Mouse (Mus musculus): ENCODE data around the gene Drap1.

Drap1 gene

GRCm38 (mm10) chr19:5424782-5425741 is at the start of gene Drap1, which contains the start of gene AI837181:
TSS of gene Drap1 (minus strand) at chr19:5424979.
TSS of gene AI837181 (plus strand) at chr19:5425144.
- DNase-seq = peak; percentile 97

- DNase-seq = peak; percentile 89
Measured at GRCm38 (mm10) chr19:5473720-5474119, 48.9 kb upstream of the Drap1 start, which contains the start of gene Efemp2. TSS of gene Efemp2 (plus strand) at chr19:5473954.

- DNase-seq = no peak
Measured at GRCm38 (mm10) chr19:5472857-5473256, 48.1 kb upstream of the Drap1 start.

- no peak for DNase-seq
Measured at GRCm38 (mm10) chr19:5471846-5472245, 47.1 kb upstream of the Drap1 start.

GRCm38 (mm10) chr19:5468374-5468773 is 43.6 kb upstream of the Drap1 start, which contains the start of gene Ctsw:
TSS of gene Ctsw (minus strand) at chr19:5468507.
- no peak for DNase-seq

GRCm38 (mm10) chr19:5466916-5467500 is 42.2 kb upstream of the Drap1 start:
- DNase-seq = no peak

GRCm38 (mm10) chr19:5465037-5465436 is 40.3 kb upstream of the Drap1 start:
- no peak for DNase-seq

- peak; percentile 73 for DNase-seq
Measured at GRCm38 (mm10) chr19:5463791-5464562, 39.2 kb upstream of the Drap1 start.

- no peak for DNase-seq
Measured at GRCm38 (mm10) chr19:5463212-5463611, 38.4 kb upstream of the Drap1 start.

- no peak for DNase-seq
Measured at GRCm38 (mm10) chr19:5461411-5461810, 36.6 kb upstream of the Drap1 start.

- peak; percentile 87 for DNase-seq
Measured at GRCm38 (mm10) chr19:5460465-5460911, 35.7 kb upstream of the Drap1 start, which contains the start of gene Fibp. TSS of gene Fibp (plus strand) at chr19:5460615.

- DNase-seq = no peak
Measured at GRCm38 (mm10) chr19:5459896-5460295, 35.1 kb upstream of the Drap1 start.

GRCm38 (mm10) chr19:5459019-5459418 is 34.2 kb upstream of the Drap1 start:
- no peak for DNase-seq

GRCm38 (mm10) chr19:5457746-5458442 is 33.1 kb upstream of the Drap1 start, which contains the start of gene Ccdc85b:
TSS of gene Ccdc85b (minus strand) at chr19:5457894.
- DNase-seq = peak; percentile 50

GRCm38 (mm10) chr19:5456922-5457745 is 32.4 kb upstream of the Drap1 start:
- DNase-seq = peak; percentile 96

- DNase-seq = peak; percentile 53
Measured at GRCm38 (mm10) chr19:5456241-5456921, 31.6 kb upstream of the Drap1 start.

- DNase-seq = no peak
Measured at GRCm38 (mm10) chr19:5455568-5455967, 30.8 kb upstream of the Drap1 start.

GRCm38 (mm10) chr19:5455037-5455436 is 30.3 kb upstream of the Drap1 start:
- no peak for DNase-seq

- DNase-seq = no peak
Measured at GRCm38 (mm10) chr19:5451766-5452165, 27.0 kb upstream of the Drap1 start.

- DNase-seq = no peak
Measured at GRCm38 (mm10) chr19:5449673-5450072, 24.9 kb upstream of the Drap1 start.

Measured in lung, postnatal 14 days (tissue).